Mouse (Mus musculus) liver, adult 2 months (tissue): ENCODE data around the gene Stoml2.

Experiments
- CTCF ChIP-seq: fragments of 200-500 bp; IDR thresholded peaks from 2 replicates; pipeline ENCODE4 v1.5.1; 2011; ENCODE audit warnings: low read depth, low read length, control low read depth
- POLR2A ChIP-seq: fragments of 200-500 bp; IDR thresholded peaks from 2 replicates; pipeline ENCODE4 v1.6.1; 2011; ENCODE audit warnings: low read length, control low read depth; ENCODE audit not compliant: insufficient read depth; ENCODE audit errors: extremely low read depth

GRCm38 (mm10) chr4:43058392-43058752 is 26.9 kb upstream of the Stoml2 start:
- TF ChIP-seq CTCF: no peak
- no peak for TF ChIP-seq POLR2A
